ENCODE assay signal across 12 mouse cellular contexts in genomic region chr6:17554757-17555156, GRCm38 (mm10).
DNase-seq lines count a peak whose midpoint lies in the region; ATAC-seq and TF ChIP-seq lines count a peak whose summit lies in the region.
"Had no signal": no experiment of that assay in that cellular context is flagged by ENCODE, and none has a peak within 500 bp of the region (broad histone marks: within the 10 kb centered on the region; RNA-seq: fewer than 3 reads in every experiment).

No protein-coding gene starts in this region.

- 33% methylated on average over 3 of the region's 3 CpGs for WGBS in liver, adult 2 months
- WGBS in liver, embryonic 12.5 days (ENCODE audit: insufficient replicate concordance) = 64% methylated on average over 3 of the region's 3 CpGs
- 20% methylated on average over 3 of the region's 3 CpGs for WGBS in neural tube, embryonic 15.5 days

- DNase-seq in liver, adult 2 months (ENCODE audit: extremely low read depth, low read depth, low spot score) = peak; percentile 80
- DNase-seq in adipocyte (ENCODE audit: low spot score) = peak; percentile 38
- DNase-seq in kidney, adult 8-10 months = peak; percentile 35 to 75
- DNase-seq in left cerebral cortex, postnatal 10 days (ENCODE audit: extremely low spot score in 1 of 2, low spot score in 2 of 2) = no peak
- no peak for DNase-seq in ovary, postnatal 10 days (ENCODE audit: low spot score)
- DNase-seq in cerebellum, adult 9-10 months = no peak
- DNase-seq: adrenal gland, postnatal 10 days had no signal

- no peaks in the 10 kb centered on the region for H3K27me3 ChIP-seq in liver, adult 2 months (ENCODE audit: control insufficient read depth, insufficient read depth, low read length)
- H3K27me3 ChIP-seq in liver, embryonic 12.5 days (replicated peaks) = no peaks in the 10 kb centered on the region
- no peaks in the 10 kb centered on the region for H3K27me3 ChIP-seq in neural tube, embryonic 15.5 days (replicated peaks)
- H3K27me3 ChIP-seq: limb, embryonic 13.5 days had no signal

- H3K27ac ChIP-seq in liver, adult 2 months (replicated peaks; ENCODE audit: insufficient read depth, low read depth, low read length) = no peak overlapping the region
- H3K27ac ChIP-seq in liver, embryonic 12.5 days = no peak overlapping the region; the same call in 1 of the 2 replicates
- H3K27ac ChIP-seq in neural tube, embryonic 15.5 days (replicated peaks) = no peak overlapping the region
- H3K27ac ChIP-seq: limb, embryonic 13.5 days; midbrain, embryonic 10.5 days had no signal

- peaks cover 52% of the 10 kb centered on the region for H3K36me3 ChIP-seq in liver, adult 2 months (ENCODE audit: control insufficient read depth, insufficient read depth, low read length)
- no peaks in the 10 kb centered on the region for H3K36me3 ChIP-seq in liver, embryonic 12.5 days
- no peaks in the 10 kb centered on the region for H3K36me3 ChIP-seq in neural tube, embryonic 15.5 days
- H3K36me3 ChIP-seq: limb, embryonic 13.5 days; midbrain, embryonic 10.5 days had no signal

- no peak for ATAC-seq in liver, embryonic 12.5 days
- ATAC-seq in neural tube, embryonic 15.5 days (ENCODE audit: low FRiP score) = peak; percentile 28; the same call in 1 of the 2 replicates
- ATAC-seq: inflammation-experienced regulatory T-cells, adult 6 months had no signal

- no peak overlapping the region for H3K4me2 ChIP-seq in liver, embryonic 12.5 days
- H3K4me2 ChIP-seq in neural tube, embryonic 15.5 days = no peak overlapping the region
- H3K4me2 ChIP-seq: limb, embryonic 13.5 days had no signal

- no peak overlapping the region for H3K4me3 ChIP-seq in liver, adult 2 months (ENCODE audit: insufficient read depth, low read depth, low read length)
- H3K4me3 ChIP-seq in liver, embryonic 12.5 days = no peak overlapping the region
- no peak overlapping the region for H3K4me3 ChIP-seq in neural tube, embryonic 15.5 days (replicated peaks)
- H3K4me3 ChIP-seq: limb, embryonic 13.5 days; midbrain, embryonic 10.5 days had no signal

- no peak overlapping the region for H3K9ac ChIP-seq in liver, adult 2 months (ENCODE audit: low read depth, low read length)
- H3K9ac ChIP-seq in liver, embryonic 12.5 days = no peak overlapping the region
- no peak overlapping the region for H3K9ac ChIP-seq in neural tube, embryonic 15.5 days (replicated peaks)
- H3K9ac ChIP-seq: limb, embryonic 13.5 days had no signal

- H3K9me3 ChIP-seq in liver, embryonic 12.5 days (replicated peaks) = no peaks in the 10 kb centered on the region
- no peaks in the 10 kb centered on the region for H3K9me3 ChIP-seq in neural tube, embryonic 15.5 days (replicated peaks)
- H3K9me3 ChIP-seq: limb, embryonic 13.5 days; midbrain, embryonic 10.5 days had no signal

- no peak for TF ChIP-seq POLR2A in liver, adult 2 months (IDR thresholded peaks at IDR 0.05; ENCODE audit: extremely low read depth, insufficient read depth, low read length)

- peaks cover 3% of the 10 kb centered on the region for H3K4me1 ChIP-seq in liver, adult 2 months (ENCODE audit: control insufficient read depth, insufficient read depth, low read length)
- 0 out of 2 replicates have a peak, but pooled peaks cover 5% of the 10 kb centered on the region for H3K4me1 ChIP-seq in liver, embryonic 12.5 days
- H3K4me1 ChIP-seq in neural tube, embryonic 15.5 days = peaks cover 3% of the 10 kb centered on the region; the same call in 1 of the 2 replicates
- H3K4me1 ChIP-seq: midbrain, embryonic 10.5 days had no signal

- no peaks in the 10 kb centered on the region; the same call in 1 of the 2 replicates for H3K79me2 ChIP-seq in liver, adult 2 months (ENCODE audit: control insufficient read depth, insufficient read depth, low read length)

- no peak for TF ChIP-seq CTCF in liver, adult 2 months (IDR thresholded peaks at IDR 0.05; ENCODE audit: low read depth, low read length)

- intact Hi-C loops in left cerebral cortex, postnatal 10 days (cut with DNase I) = no loop called here

Comparison
In these comparisons a context has a peak if more than half of its experiments do, and no peak if none do; other contexts are left out.
1. DNase-seq: peak in liver, adult 2 months (single experiment), adipocyte (single experiment) and kidney, adult 8-10 months (2 of 2); none in left cerebral cortex, postnatal 10 days (0 of 2), ovary, postnatal 10 days (single experiment) and cerebellum, adult 9-10 months (single experiment).